Mouse (Mus musculus) C2C12 (cell line): ENCODE results near the gene Usf3.

Experiments
- CEBPB ChIP-seq: IDR thresholded peaks from one replicate; pipeline ENCODE4 v1.6.1; 2011; ENCODE audit warnings: low read depth, mild to moderate bottlenecking, control low read depth, moderate library complexity
- CTCF ChIP-seq: IDR thresholded peaks from one replicate; pipeline ENCODE4 v1.5.1; 2011; ENCODE audit not compliant: control insufficient read depth, insufficient read depth, insufficient read length
- MAX ChIP-seq: IDR thresholded peaks from one replicate; pipeline ENCODE4 v1.6.1; 2011; ENCODE audit warnings: mild to moderate bottlenecking, control low read depth
- USF1 ChIP-seq: IDR thresholded peaks from one replicate; pipeline ENCODE4 v1.6.1; 2011; ENCODE audit warnings: low read depth, mild to moderate bottlenecking, control low read depth, moderate library complexity

DNA sequence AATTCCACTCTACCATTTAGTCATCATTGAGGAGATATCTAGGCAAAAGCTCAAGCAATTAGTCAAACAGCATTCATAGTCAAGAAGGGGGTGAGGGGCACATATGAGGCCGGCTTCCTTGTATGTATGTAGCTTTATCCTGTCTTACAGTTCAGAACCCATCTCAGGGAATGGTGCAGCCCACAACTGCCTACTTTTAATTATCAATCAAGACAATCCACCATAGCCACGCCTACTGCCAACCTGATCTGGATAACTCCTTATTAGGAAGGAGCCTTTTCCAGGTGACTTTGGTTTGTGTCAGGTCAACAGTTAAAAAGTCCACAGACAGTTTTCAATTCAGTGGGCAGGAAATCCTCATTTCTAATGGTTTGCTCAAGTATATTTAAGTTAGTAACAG lies 47.6 kb upstream of the Usf3 start:
- TF ChIP-seq CTCF (no peak), MAX (no peak), CEBPB (no peak), USF1 (no peak)
